In genomic region chr5:114625590-114625989, GRCm38 (mm10) we compare ENCODE assay signal across 10 mouse cellular contexts. TPM values are rescaled to one million over a fixed set of nuclear protein-coding genes. Genes with fewer than 3 reads are reported as not detected.
DNase-seq lines count a peak whose midpoint lies in the region; ATAC-seq and TF ChIP-seq lines count a peak whose summit lies in the region.
"Had no signal": no experiment of that assay in that cellular context is flagged by ENCODE, and none has a peak within 500 bp of the region (broad histone marks: within the 10 kb centered on the region; RNA-seq: fewer than 3 reads in every experiment).

No protein-coding gene starts in this region.

- no peaks in the 10 kb centered on the region for H3K27me3 ChIP-seq in splenic B cell, adult 2 months (ENCODE audit: control insufficient read depth, insufficient read depth, low read length, poor library complexity, severe bottlenecking)

- ATAC-seq in hematopoietic stem cell, adult 5-6 weeks (replicated peaks in 1 of 2; ENCODE audit: insufficient read depth in 1 of 2, low FRiP score in 2 of 2, low TSS enrichment in 1 of 2, low read depth in 1 of 2, poor library complexity in 2 of 2, severe bottlenecking in 2 of 2): peak; percentile 41 to 46; a peak in 3 of 4 replicates

- H3K4me1 ChIP-seq in bone marrow, adult 2 months (ENCODE audit: control insufficient read depth, insufficient read depth, low read length): no peaks in the 10 kb centered on the region
- H3K4me1 ChIP-seq: heart, embryonic 15.5 days; midbrain, embryonic 12.5 days had no signal

- peak; percentile 45 to 59 for DNase-seq in cerebellum, adult 18-20 months
- no peak for DNase-seq in cerebellum, adult 11-12 months
- peak; percentile 37 to 72 for DNase-seq in left cerebral cortex, adult 18-20 months (ENCODE audit: low spot score in 2 of 2)
- no peak for DNase-seq in left cerebral cortex, adult 11 months (ENCODE audit: low spot score)
- DNase-seq in lung, postnatal 25 days (ENCODE audit: low spot score): peak; percentile 40
- DNase-seq in splenic B cell, adult 2 months (ENCODE audit: low read depth, low spot score): peak; percentile 78

- H3K36me3 ChIP-seq in splenic B cell, adult 2 months (ENCODE audit: control insufficient read depth, insufficient read depth, low read length, poor library complexity, severe bottlenecking): no peaks in the 10 kb centered on the region
- H3K36me3 ChIP-seq: heart, embryonic 15.5 days; midbrain, embryonic 12.5 days had no signal

- H3K4me3 ChIP-seq in bone marrow, adult 2 months (replicated peaks; ENCODE audit: control insufficient read depth, low read depth, low read length): no peak overlapping the region
- H3K4me3 ChIP-seq: heart, embryonic 15.5 days; midbrain, embryonic 12.5 days had no signal

- H3K27ac ChIP-seq in bone marrow, adult 2 months (ENCODE audit: control insufficient read depth, insufficient read depth, low read depth, low read length, poor library complexity): no peak overlapping the region
- H3K27ac ChIP-seq: heart, embryonic 15.5 days; midbrain, embryonic 12.5 days had no signal

- 13% methylated on average over 3 of the region's 3 CpGs for WGBS in bone marrow, adult 2 months

- TF ChIP-seq CTCF in bone marrow, adult 2 months (IDR thresholded peaks at IDR 0.05; ENCODE audit: control insufficient read depth, insufficient read depth, low read length): peak; percentile 67

- TF ChIP-seq POLR2A in bone marrow, adult 2 months (IDR thresholded peaks at IDR 0.05; ENCODE audit: borderline replicate concordance, control insufficient read depth, low read depth, low read length): no peak

RNA-seq across cellular contexts. Expression of gene Trpv4, which starts 32.6 kb away (rescaled TPM):
- total RNA-seq in left cerebral cortex, adult 18-20 months (2021): 1 to 10 TPM; 1.4 to 2.1 TPM
- 1.3 and 5.0 TPM in 2 replicates for polyA plus RNA-seq in bone marrow, adult 2 months (2011; ENCODE audit: insufficient read depth, insufficient read length, low replicate concordance, missing spikeins)
- total RNA-seq in hematopoietic stem cell, adult 5-6 weeks (2017): 0.25 and 0.69 TPM in 2 replicates

RNA-seq across cellular contexts. Expression of gene Fam222a, which starts 57.8 kb away (rescaled TPM):
- 10 to 100 TPM; 10.9 to 11.0 TPM for total RNA-seq in left cerebral cortex, adult 18-20 months (2021)
- 0.92 TPM in 1 of 2 replicates, not detected in the other for polyA plus RNA-seq in bone marrow, adult 2 months (2011; ENCODE audit: insufficient read depth, insufficient read length, low replicate concordance, missing spikeins)
- 0.20 TPM in 1 of 2 replicates, not detected in the other for total RNA-seq in hematopoietic stem cell, adult 5-6 weeks (2017)

Comparison
In these comparisons a context has a peak if more than half of its experiments do, and no peak if none do; other contexts are left out.
1. DNase-seq: peak in cerebellum, adult 18-20 months (2 of 2), left cerebral cortex, adult 18-20 months (2 of 2), lung, postnatal 25 days (single experiment) and splenic B cell, adult 2 months (single experiment); none in cerebellum, adult 11-12 months (single experiment) and left cerebral cortex, adult 11 months (single experiment).